Mouse (Mus musculus) stomach, adult 2 months (tissue): ENCODE data around the gene Olfr1441. TPM values are rescaled to one million over a fixed set of nuclear protein-coding genes. Genes with fewer than 3 reads are reported as not detected.

Source experiments
- polyA plus RNA-seq: library from polyadenylated mRNA; depleted of rRNA; stranded (reverse); fragments of >200 nt; gene quantifications from 2 replicates; pipeline ENCODE4 v1.2.3, GENCODE M21; 2012; rRNA removed

The Olfr1441 gene
- not detected in 2 replicates for polyA plus RNA-seq

GRCm38 (mm10) chr19:12417361-12417760 is at the start of gene Olfr1441:
Gene Olfr1441 (plus strand): TSS chr19:12417433.

GRCm38 (mm10) chr19:12386979-12387378 is 30.3 kb upstream of the Olfr1441 start, which contains the start of gene Olfr1440:
Gene Olfr1440 (plus strand): TSS chr19:12387279.

GRCm38 (mm10) chr19:12427605-12428004 is 10.4 kb downstream of the Olfr1441 start, which contains the start of gene Pfpl:
Gene Pfpl (plus strand): TSS chr19:12427905.

GRCm38 (mm10) chr19:12460282-12461249 is 43.3 kb downstream of the Olfr1441 start, which contains the start of gene Mpeg1:
Gene Mpeg1 (plus strand): TSS chr19:12460779.

Other genes with a start within 250 kb of the Olfr1441 start
- not detected in 2 replicates for gene Olfr1555-ps1, start 247.3 kb upstream of the Olfr1441 start, polyA plus RNA-seq
- not detected in 2 replicates for gene Olfr1431, start 216.8 kb upstream of the Olfr1441 start, polyA plus RNA-seq
- not detected in 2 replicates for gene Olfr1432, start 184.8 kb upstream of the Olfr1441 start, polyA plus RNA-seq
- not detected in 2 replicates for gene Olfr262, start 175.8 kb upstream of the Olfr1441 start, polyA plus RNA-seq
- not detected in 2 replicates for gene Olfr235, start 156.4 kb upstream of the Olfr1441 start, polyA plus RNA-seq
- not detected in 2 replicates for gene Olfr1434, start 137.6 kb upstream of the Olfr1441 start, polyA plus RNA-seq
- gene Olfr1436, start 118.3 kb upstream of the Olfr1441 start, polyA plus RNA-seq: not detected in 2 replicates
- not detected in 2 replicates for gene Olfr1437, start 92.3 kb upstream of the Olfr1441 start, polyA plus RNA-seq
- gene Olfr1438-ps1, start 81.5 kb upstream of the Olfr1441 start, polyA plus RNA-seq: not detected in 2 replicates
- gene Olfr1440, start 30.2 kb upstream of the Olfr1441 start, polyA plus RNA-seq: not detected in 2 replicates
- not detected in 2 replicates for gene Pfpl, start 10.5 kb downstream of the Olfr1441 start, polyA plus RNA-seq
- gene Mpeg1, start 43.3 kb downstream of the Olfr1441 start, polyA plus RNA-seq: 0.64 and 0.75 TPM in 2 replicates
- gene Dtx4, start 84.0 kb downstream of the Olfr1441 start, polyA plus RNA-seq: 6.6 and 7.1 TPM in 2 replicates
- 0.18 and 0.34 TPM in 2 replicates for gene Fam111a, start 128.3 kb downstream of the Olfr1441 start, polyA plus RNA-seq
- 0.06 TPM in 1 of 2 replicates, not detected in the other for gene Gm4952, start 182.5 kb downstream of the Olfr1441 start, polyA plus RNA-seq
- gene Glyat, start 215.9 kb downstream of the Olfr1441 start, polyA plus RNA-seq: not detected in 2 replicates